Mouse (Mus musculus) T-helper 1 cell (primary cell): ENCODE measurements around the gene Gm3409.
"Not testable (repeated sequence)": the region's sequence is repeated elsewhere in the genome, so short reads cannot be mapped to it uniquely, and the experiment has no call there.

Experiments
- in situ Hi-C: fragments of 300-600 bp; cut with MboI, MseI; formaldehyde crosslinking; loops from one replicate; pipeline ENCODE4 v1.15.1; 2025; ENCODE audit warnings: high pct_unique_total_duplicates

The Gm3409 gene

GRCm38 (mm10) chr5:146537347-146537746 is at the start of gene Gm3409:
Gm3409 (plus strand) TSS chr5:146537647.
- in situ Hi-C loops, result not testable (repeated sequence)

- in situ Hi-C loops, result not testable (repeated sequence)
These were observed 48.5 kb upstream of the Gm3409 start for GRCm38 (mm10) chr5:146488959-146489358.

- in situ Hi-C loops, result not testable (repeated sequence)
These were observed 46.4 kb upstream of the Gm3409 start, which contains the start of gene Gm6370 for GRCm38 (mm10) chr5:146491063-146491462. Gm6370 (plus strand) TSS chr5:146491363.

GRCm38 (mm10) chr5:146502099-146502498 is 35.3 kb upstream of the Gm3409 start, which contains the start of gene 4930449I24Rik:
4930449I24Rik (plus strand) TSS chr5:146502399.
- in situ Hi-C loops, result not testable (repeated sequence)

- in situ Hi-C loops, result not testable (repeated sequence)
These were observed 23.6 kb upstream of the Gm3409 start, which contains the start of gene Gm3402 for GRCm38 (mm10) chr5:146513823-146514222. Gm3402 (plus strand) TSS chr5:146514123.

GRCm38 (mm10) chr5:146525501-146525900 is 11.9 kb upstream of the Gm3409 start, which contains the start of gene Gm3404:
Gm3404 (plus strand) TSS chr5:146525801.
- in situ Hi-C loops, result not testable (repeated sequence)

- in situ Hi-C loops, result not testable (repeated sequence)
These were observed 18.4 kb downstream of the Gm3409 start, which contains the start of gene Gm3415 for GRCm38 (mm10) chr5:146555836-146556235. Gm3415 (plus strand) TSS chr5:146556136.

GRCm38 (mm10) chr5:146564259-146564658 is 26.8 kb downstream of the Gm3409 start:
- in situ Hi-C loops, result loop anchor here (5.0 kb wide), 1 partner anchor 47 kb away; no protein-coding TSS in a partner anchor

- in situ Hi-C loops, result no loop called here
These were observed 29.6 kb downstream of the Gm3409 start for GRCm38 (mm10) chr5:146567054-146567453.

GRCm38 (mm10) chr5:146570179-146570578 is 32.7 kb downstream of the Gm3409 start:
- in situ Hi-C loops, result not testable (repeated sequence)

GRCm38 (mm10) chr5:146571830-146572734 is 34.6 kb downstream of the Gm3409 start:
- in situ Hi-C loops, result not testable (repeated sequence)

- in situ Hi-C loops, result not testable (repeated sequence)
These were observed 35.2 kb downstream of the Gm3409 start for GRCm38 (mm10) chr5:146572735-146573042.

GRCm38 (mm10) chr5:146576668-146577067 is 39.2 kb downstream of the Gm3409 start:
- in situ Hi-C loops, result no loop called here

GRCm38 (mm10) chr5:146584156-146584477 is 46.7 kb downstream of the Gm3409 start:
- in situ Hi-C loops, result no loop called here

- in situ Hi-C loops, result no loop called here
These were observed 47.2 kb downstream of the Gm3409 start, which contains the start of gene Gpr12 for GRCm38 (mm10) chr5:146584478-146585306. Gpr12 (minus strand) TSS chr5:146585239.

GRCm38 (mm10) chr5:146585307-146585651 is 47.8 kb downstream of the Gm3409 start:
- in situ Hi-C loops, result no loop called here

GRCm38 (mm10) chr5:146586357-146587070 is 49.1 kb downstream of the Gm3409 start:
- in situ Hi-C loops, result no loop called here
